Mouse (Mus musculus): ENCODE results near the gene Pck1. TPM values are rescaled to one million over a fixed set of nuclear protein-coding genes. Genes with fewer than 3 reads are reported as not detected.

The Pck1 gene
- polyA plus RNA-seq, 2 experiments from 2014 or later = not detected

DNA sequence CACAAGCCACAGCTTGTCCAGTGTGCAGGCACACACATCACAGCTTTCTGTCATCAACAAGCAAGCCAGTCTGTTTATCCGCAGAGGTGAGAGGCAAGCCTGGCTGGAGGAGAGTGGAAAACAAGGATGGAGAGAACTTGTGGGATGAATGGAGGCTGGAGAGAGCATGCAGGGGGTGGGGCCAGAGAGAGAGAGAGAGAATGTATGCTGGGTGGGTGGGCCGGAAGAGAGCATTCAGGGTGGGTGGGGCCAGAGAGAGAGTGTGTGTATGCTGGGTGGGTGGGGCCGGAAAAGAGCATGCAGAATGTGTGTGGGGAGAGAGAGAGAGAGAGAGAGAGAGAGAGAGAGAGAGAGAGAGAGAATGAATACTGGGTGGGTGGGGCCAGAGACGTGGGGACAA is 51.8 kb downstream of the Pck1 start:
- no peak for ATAC-seq

DNA sequence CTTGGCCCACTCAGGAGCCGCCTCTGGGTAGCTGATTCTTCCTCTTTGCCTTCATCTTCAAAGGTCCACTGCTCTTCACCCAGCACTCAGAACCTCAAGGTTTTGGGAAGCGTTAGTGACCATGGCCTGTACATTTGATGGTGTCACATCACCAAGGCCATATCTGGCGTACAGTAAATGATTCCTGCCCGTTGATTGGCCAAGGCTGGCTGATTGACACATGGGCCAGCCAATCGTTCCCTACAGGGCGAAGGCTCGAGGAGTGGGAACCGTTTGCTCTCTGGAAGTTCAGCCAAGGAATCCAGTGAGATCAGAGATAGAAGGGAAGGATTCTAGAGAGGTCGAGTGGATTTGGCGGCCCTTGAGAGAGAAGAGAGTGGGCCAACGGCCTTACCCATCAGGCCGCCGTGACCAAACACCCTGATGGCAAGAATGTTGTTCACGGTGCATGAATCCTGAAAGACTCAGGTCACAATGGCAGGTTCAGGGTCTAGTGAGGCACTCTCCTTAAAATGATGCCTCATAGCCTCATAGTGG is 52.8 kb downstream of the Pck1 start:
- ATAC-seq = no peak

DNA sequence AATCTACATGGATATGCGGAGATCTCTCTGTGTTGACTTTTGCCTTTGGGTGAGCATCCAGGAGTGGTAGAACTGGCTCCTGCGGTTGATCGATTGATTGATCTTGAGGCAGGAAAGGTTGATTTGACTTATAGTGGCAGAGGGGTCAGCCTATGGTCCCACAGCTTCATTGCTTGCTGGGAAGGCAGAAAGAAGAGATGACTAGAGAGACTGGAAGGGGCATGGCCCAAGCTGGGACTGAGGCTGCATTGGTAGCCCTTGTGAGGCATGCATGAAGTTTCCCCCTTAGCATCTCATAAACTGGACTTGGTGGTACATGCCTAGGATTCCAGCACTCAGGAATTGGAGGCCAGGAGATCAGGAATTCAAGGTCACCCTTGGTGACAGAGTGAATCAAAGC is 54.2 kb downstream of the Pck1 start:
- ATAC-seq = no peak

Other genes starting within 250 kb of the Pck1 start
- gene Bmp7, start 212.7 kb upstream of the Pck1 start, polyA plus RNA-seq (2017; shearing (Covaris generic)) = 10 to 100 TPM; 11.5 to 17.0 TPM
- gene Spo11, start 175.3 kb upstream of the Pck1 start, polyA plus RNA-seq (2017; shearing (Covaris generic)) = 1 to 10 TPM; 3.5 to 5.2 TPM
- gene Rae1, start 152.9 kb upstream of the Pck1 start, polyA plus RNA-seq (2017; shearing (Covaris generic)) = 10 to 100 TPM; 54.5 to 63.6 TPM
- gene Rbm38, start 132.6 kb upstream of the Pck1 start, polyA plus RNA-seq (2017; shearing (Covaris generic)) = 100 to 1,000 TPM; 154 to 186 TPM
- gene Ctcfl, start 33.5 kb upstream of the Pck1 start, polyA plus RNA-seq (2017; shearing (Covaris generic)) = under 1 TPM in 1 of 2 experiments, not detected in 1; 0.17 TPM
- gene Zbp1, start 65.9 kb downstream of the Pck1 start, polyA plus RNA-seq (2017; shearing (Covaris generic)) = 100 to 1,000 TPM; 118 to 141 TPM
- 10 to 100 TPM in 1 of 2 experiments, 1 to 10 TPM in 1; 8.8 to 12.2 TPM for gene Pmepa1, start 123.5 kb downstream of the Pck1 start, polyA plus RNA-seq (2017; shearing (Covaris generic))

Measured in activated CD4-positive, CD25-positive, alpha-beta regulatory T cell, adult 4 months (primary cell).